Mouse (Mus musculus) neural tube, embryonic 15.5 days (tissue): ENCODE measurements around the gene Cxxc4. TPM values are rescaled to one million over a fixed set of nuclear protein-coding genes. Genes with fewer than 3 reads are reported as not detected.
A peak's percentile ranks its signal among the peaks of the same experiment; 100 is the strongest.

Experiments used
- ATAC-seq: fragments of 200-750 bp; cut with Nextera tagmentation; 2 replicates; pipeline ENCODE4 v1.8.0; 2017; ENCODE audit warnings: mild to moderate bottlenecking, moderate TSS enrichment, moderate library complexity; ENCODE audit not compliant: low FRiP score
- H3K27ac ChIP-seq: fragments of 300-500 bp; sonication (generic); replicated peaks from 2 replicates; pipeline ENCODE4 v1.5.1; 2015; ENCODE audit warnings: mild to moderate bottlenecking, inconsistent platforms
- H3K27me3 ChIP-seq: fragments of 300-500 bp; sonication (generic); replicated peaks from 2 replicates; pipeline ENCODE4 v1.6.1; 2015; ENCODE audit warnings: inconsistent platforms
- H3K36me3 ChIP-seq: fragments of 300-500 bp; sonication (generic); 2 replicates; pipeline ENCODE4 v1.6.1; 2015; ENCODE audit warnings: inconsistent platforms
- H3K4me1 ChIP-seq: fragments of 300-500 bp; sonication (generic); 2 replicates; pipeline ENCODE4 v1.6.1; 2015; ENCODE audit warnings: inconsistent platforms
- H3K4me2 ChIP-seq: fragments of 300-500 bp; sonication (generic); 2 replicates; pipeline ENCODE4 v1.6.1; 2015; ENCODE audit warnings: inconsistent platforms, mild to moderate bottlenecking, moderate library complexity
- H3K4me3 ChIP-seq: fragments of 300-500 bp; sonication (generic); replicated peaks from 2 replicates; pipeline ENCODE4 v1.5.1; 2015; ENCODE audit warnings: mild to moderate bottlenecking, inconsistent platforms
- H3K9ac ChIP-seq: fragments of 300-500 bp; sonication (generic); replicated peaks from 2 replicates; pipeline ENCODE4 v1.6.1; 2015; ENCODE audit warnings: mild to moderate bottlenecking, inconsistent platforms
- H3K9me3 ChIP-seq: fragments of 300-500 bp; sonication (generic); replicated peaks from 2 replicates; pipeline ENCODE4 v1.6.1; 2016; ENCODE audit warnings: inconsistent platforms
- WGBS: fragments of 180-500 bp; shearing (Covaris S2); methylation state at CpG from one replicate; pipeline ENCODE4 v1.1.7; 2015; ENCODE audit warnings: mixed read lengths; 5-methylcytosine and 5-hydroxymethylcytosine counted together
- polyA plus RNA-seq: library from polyadenylated mRNA; unstranded; fragments of >200 nt; fragmentation: Nextera tagmentation; extraction: Ambion mirVana; gene quantifications from 2 replicates; pipeline ENCODE4 v1.2.1, GENCODE M21; 2015

Cxxc4 gene
- polyA plus RNA-seq, 1 experiment from 2014 or later: 26.5 TPM

DNA sequence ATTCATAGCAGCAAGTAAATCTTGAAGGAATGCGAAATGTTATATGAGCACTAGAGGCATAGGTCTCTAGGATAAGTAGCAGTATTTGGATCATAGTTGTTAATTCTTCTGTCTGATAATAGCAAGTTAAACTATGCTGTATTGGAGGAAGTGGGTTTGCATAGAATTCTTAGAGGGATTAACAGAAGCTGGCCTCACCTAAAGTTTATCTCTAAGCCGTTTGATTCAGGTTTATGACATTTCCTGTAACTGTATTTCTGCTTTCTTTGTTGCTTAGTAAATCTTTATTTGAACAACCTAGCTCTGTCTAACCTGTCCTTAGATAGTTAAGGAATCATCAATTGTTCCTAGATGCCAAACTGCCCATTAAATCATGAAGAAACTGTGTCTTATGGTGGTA, 3.5 kb upstream of the Cxxc4 start:
- ATAC-seq: no peak
- peaks cover 4% of the 10 kb centered on the region; the same call in 1 of the 2 replicates for H3K4me1 ChIP-seq
- no peak overlapping the region for H3K9ac ChIP-seq
- no peaks in the 10 kb centered on the region for H3K9me3 ChIP-seq
- no peak overlapping the region for H3K27ac ChIP-seq
- H3K4me3 ChIP-seq: no peak overlapping the region
- no peaks in the 10 kb centered on the region for H3K27me3 ChIP-seq
- no peaks in the 10 kb centered on the region for H3K36me3 ChIP-seq
- 84% methylated on average over 2 of the region's 2 CpGs for WGBS
- H3K4me2 ChIP-seq: no peak overlapping the region

- Histone ChIP-seq H3K4me3 (peak overlapping the region; percentile 67), H3K4me2 (peak overlapping the region; percentile 68), H3K36me3 (no peaks in the 10 kb centered on the region), H3K27me3 (no peaks in the 10 kb centered on the region), H3K4me1 (peaks cover 10% of the 10 kb centered on the region; the same call in 1 of the 2 replicates), H3K27ac (peak overlapping the region; percentile 98), H3K9me3 (no peaks in the 10 kb centered on the region), H3K9ac (peak overlapping the region; percentile 55)
- ATAC-seq: peak; percentile 79
- under 1% methylated on average over 35 of the region's 55 CpGs for WGBS
These were observed 532 bp upstream of the Cxxc4 start for GRCm38 (mm10) chr3:134235491-134236413.

GRCm38 (mm10) chr3:134237113-134237805, 975 bp downstream of the Cxxc4 start:
- Histone ChIP-seq H3K9me3 (no peaks in the 10 kb centered on the region), H3K36me3 (no peaks in the 10 kb centered on the region), H3K4me3 (peak overlapping the region; percentile 67), H3K27ac (peak overlapping the region; percentile 98), H3K27me3 (no peaks in the 10 kb centered on the region), H3K4me1 (peaks cover 14% of the 10 kb centered on the region), H3K9ac (peak overlapping the region; percentile 55), H3K4me2 (peak overlapping the region; percentile 68)
- whole genome bisulfite sequencing: 18% methylated on average over 3 of the region's 3 CpGs
- no peak for ATAC-seq

DNA sequence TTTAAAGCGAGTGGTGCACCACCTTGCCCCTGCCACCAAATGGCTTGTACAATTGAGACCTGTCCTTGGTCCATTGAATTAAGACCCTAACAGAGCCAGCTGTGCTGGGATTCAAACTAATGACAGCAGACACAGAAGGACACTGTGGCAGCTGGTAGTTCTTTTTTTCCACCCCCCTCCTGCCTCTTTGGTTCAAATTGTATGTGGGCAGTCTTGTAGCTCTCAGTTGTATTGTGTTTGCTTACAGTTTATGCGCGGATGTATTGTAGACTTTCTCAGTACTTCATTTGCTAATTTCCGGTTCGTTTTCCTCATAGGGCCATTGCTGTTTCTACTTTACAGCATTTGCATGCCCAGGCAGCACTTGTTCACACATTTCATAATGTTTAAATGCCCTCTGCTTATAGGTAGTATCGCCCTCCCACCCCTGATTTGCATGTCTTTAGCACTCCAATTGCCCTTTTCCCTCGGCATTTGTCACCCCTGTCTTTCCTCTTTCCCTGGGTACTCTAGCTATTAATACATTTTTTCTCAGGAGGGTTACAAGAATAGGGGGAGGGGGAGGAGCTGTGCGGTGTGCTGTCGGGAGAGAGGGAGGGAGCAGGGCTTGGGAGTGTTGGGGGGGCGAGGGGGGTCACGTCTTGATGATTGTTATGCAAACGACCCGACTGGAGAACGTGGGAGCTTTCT, 2.5 kb downstream of the Cxxc4 start:
- Histone ChIP-seq H3K27me3 (no peaks in the 10 kb centered on the region), H3K36me3 (no peaks in the 10 kb centered on the region), H3K4me3 (peak overlapping the region; percentile 67), H3K27ac (peak overlapping the region; percentile 98), H3K9ac (peak overlapping the region; percentile 71), H3K4me1 (peaks cover 27% of the 10 kb centered on the region), H3K4me2 (peak overlapping the region; percentile 68), H3K9me3 (no peaks in the 10 kb centered on the region)
- peak; percentile 21; the same call in 1 of the 2 replicates for ATAC-seq
- WGBS: 2% methylated on average over 14 of the region's 14 CpGs

- Histone ChIP-seq H3K4me1 (peaks cover 30% of the 10 kb centered on the region), H3K27ac (peak overlapping the region; percentile 98), H3K9me3 (no peaks in the 10 kb centered on the region), H3K36me3 (no peaks in the 10 kb centered on the region), H3K4me3 (peak overlapping the region; percentile 67), H3K27me3 (no peaks in the 10 kb centered on the region), H3K4me2 (peak overlapping the region; percentile 68), H3K9ac (peak overlapping the region; percentile 71)
- ATAC-seq: peak; percentile 28
- under 1% methylated on average over 51 of the region's 51 CpGs for WGBS
These were observed 3.2 kb downstream of the Cxxc4 start for GRCm38 (mm10) chr3:134239321-134239970.

DNA sequence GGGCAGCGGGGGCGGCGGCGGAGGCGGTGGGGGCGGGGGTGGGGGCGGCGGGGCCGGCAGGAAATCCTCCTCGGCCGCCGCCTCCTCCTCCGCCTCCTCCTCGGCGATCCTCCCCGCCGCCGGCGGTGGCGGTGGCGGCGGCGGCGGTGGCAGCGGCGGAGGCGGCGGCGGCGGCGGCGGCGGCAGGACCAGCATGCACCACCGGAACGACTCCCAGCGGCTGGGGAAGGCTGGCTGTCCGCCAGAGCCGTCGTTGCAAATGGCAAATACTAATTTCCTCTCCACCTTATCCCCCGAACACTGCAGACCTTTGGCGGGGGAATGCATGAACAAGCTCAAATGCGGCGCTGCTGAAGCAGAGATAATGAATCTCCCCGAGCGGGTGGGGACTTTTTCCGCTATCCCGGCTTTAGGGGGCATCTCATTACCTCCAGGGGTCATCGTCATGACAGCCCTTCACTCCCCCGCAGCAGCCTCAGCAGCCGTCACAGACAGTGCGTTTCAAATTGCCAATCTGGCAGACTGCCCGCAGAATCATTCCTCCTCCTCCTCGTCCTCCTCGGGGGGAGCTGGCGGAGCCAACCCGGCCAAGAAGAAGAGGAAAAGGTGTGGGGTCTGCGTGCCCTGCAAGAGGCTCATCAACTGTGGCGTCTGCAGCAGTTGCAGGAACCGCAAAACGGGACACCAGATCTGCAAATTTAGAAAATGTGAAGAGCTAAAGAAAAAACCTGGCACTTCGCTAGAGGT, 3.9 kb downstream of the Cxxc4 start:
- Histone ChIP-seq H3K4me3 (peak overlapping the region; percentile 67), H3K9me3 (no peaks in the 10 kb centered on the region), H3K27ac (peak overlapping the region; percentile 98), H3K4me1 (peaks cover 29% of the 10 kb centered on the region), H3K36me3 (no peaks in the 10 kb centered on the region), H3K27me3 (no peaks in the 10 kb centered on the region), H3K4me2 (peak overlapping the region; percentile 68), H3K9ac (peak overlapping the region; percentile 71)
- ATAC-seq: peak; percentile 40
- under 1% methylated on average over 27 of the region's 61 CpGs for WGBS

DNA sequence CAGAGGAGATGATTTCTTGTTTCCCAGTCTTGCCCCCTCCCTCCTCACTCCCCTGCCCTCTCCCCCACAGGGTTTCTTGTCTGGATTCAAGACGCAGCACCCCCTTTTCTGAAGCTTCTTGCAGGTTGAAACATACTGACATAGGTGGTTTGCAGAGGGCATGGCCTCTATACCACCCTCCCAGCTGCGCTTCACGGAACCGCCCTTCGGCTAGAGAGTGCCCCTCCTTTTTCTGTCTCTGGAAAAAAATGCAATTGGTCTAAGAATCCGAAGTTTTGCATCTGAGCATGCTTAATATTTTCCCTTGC, 4.4 kb downstream of the Cxxc4 start:
- no peaks in the 10 kb centered on the region for H3K27me3 ChIP-seq
- peak overlapping the region; percentile 98 for H3K27ac ChIP-seq
- no peak for ATAC-seq
- H3K4me2 ChIP-seq: peak overlapping the region; percentile 68
- no peaks in the 10 kb centered on the region for H3K9me3 ChIP-seq
- no peaks in the 10 kb centered on the region for H3K36me3 ChIP-seq
- WGBS: 4% methylated on average over 6 of the region's 6 CpGs
- peak overlapping the region; percentile 71 for H3K9ac ChIP-seq
- H3K4me1 ChIP-seq: peaks cover 28% of the 10 kb centered on the region
- peak overlapping the region; percentile 67 for H3K4me3 ChIP-seq

- no peaks in the 10 kb centered on the region for H3K27me3 ChIP-seq
- H3K4me1 ChIP-seq: peaks cover 32% of the 10 kb centered on the region
- ATAC-seq: no peak
- H3K9me3 ChIP-seq: no peaks in the 10 kb centered on the region
- no peak overlapping the region for H3K4me3 ChIP-seq
- H3K4me2 ChIP-seq: peak overlapping the region; percentile 47
- 0 out of 2 replicates have a peak overlapping the region, but pooled peaks have one; percentile 5 for H3K9ac ChIP-seq
- no peaks in the 10 kb centered on the region for H3K36me3 ChIP-seq
- no peak overlapping the region; the same call in 1 of the 2 replicates for H3K27ac ChIP-seq
- WGBS: 46% methylated on average over 2 of the region's 2 CpGs
These were observed 7.0 kb downstream of the Cxxc4 start for GRCm38 (mm10) chr3:134243168-134243849.

- no peak overlapping the region for H3K4me3 ChIP-seq
- peak overlapping the region; percentile 29; the same call in 1 of the 2 replicates for H3K4me2 ChIP-seq
- H3K27ac ChIP-seq: no peak overlapping the region
- H3K4me1 ChIP-seq: peaks cover 28% of the 10 kb centered on the region
- H3K27me3 ChIP-seq: no peaks in the 10 kb centered on the region
- H3K36me3 ChIP-seq: no peaks in the 10 kb centered on the region
- no peak for ATAC-seq
- no peaks in the 10 kb centered on the region for H3K9me3 ChIP-seq
- no peak overlapping the region for H3K9ac ChIP-seq
- 11% methylated on average over 3 of the region's 3 CpGs for WGBS
These were observed 7.6 kb downstream of the Cxxc4 start for GRCm38 (mm10) chr3:134243850-134244247.

- no peak for ATAC-seq
- Histone ChIP-seq H3K4me2 (no peak overlapping the region), H3K36me3 (0 out of 2 replicates have a peak, but pooled peaks cover 3% of the 10 kb centered on the region), H3K4me1 (no peaks in the 10 kb centered on the region), H3K4me3 (no peak overlapping the region), H3K27ac (no peak overlapping the region), H3K9me3 (no peaks in the 10 kb centered on the region), H3K9ac (no peak overlapping the region), H3K27me3 (no peaks in the 10 kb centered on the region)
- WGBS: 91% methylated on average over 2 of the region's 2 CpGs
These were observed 17.9 kb downstream of the Cxxc4 start for GRCm38 (mm10) chr3:134254221-134254620.
